Mouse (Mus musculus): ENCODE results near the gene Pnma1. TPM values are rescaled to one million over a fixed set of nuclear protein-coding genes. Genes with fewer than 3 reads are reported as not detected.

The Pnma1 gene
- polyA plus RNA-seq (2012; fragmentation: generic; extraction: Trizol) = under 1 TPM; 0.04 to 0.60 TPM

GRCm38 (mm10) chr12:84147954-84148621, at the start of gene Pnma1:
TSS of gene Pnma1 (minus strand) at chr12:84148489.

GRCm38 (mm10) chr12:84114153-84114994, 33.9 kb downstream of the Pnma1 start, which contains the start of gene Dnal1:
TSS of gene Dnal1 (plus strand) at chr12:84114366.

GRCm38 (mm10) chr12:84100604-84101492, 47.4 kb downstream of the Pnma1 start, which contains the start of gene Acot6:
TSS of gene Acot6 (plus strand) at chr12:84100654.

Other genes starting within 250 kb of the Pnma1 start
- 10 to 100 TPM in 1 of 2 experiments, 1 to 10 TPM in 1; 1.1 to 11.2 TPM for gene Numb, start 226.6 kb downstream of the Pnma1 start, polyA plus RNA-seq (2012; fragmentation: generic; extraction: Trizol)
- 1 to 10 TPM; 7.9 to 8.7 TPM for gene Riox1, start 197.9 kb downstream of the Pnma1 start, polyA plus RNA-seq (2012; fragmentation: generic; extraction: Trizol)
- not detected for gene Heatr4, start 163.6 kb downstream of the Pnma1 start, polyA plus RNA-seq (2012; fragmentation: generic; extraction: Trizol)
- 1 to 10 TPM in 1 of 2 experiments, under 1 TPM in 1; 0.28 to 8.4 TPM for gene Acot2, start 160.6 kb downstream of the Pnma1 start, polyA plus RNA-seq (2012; fragmentation: generic; extraction: Trizol)
- gene Acot1, start 139.0 kb downstream of the Pnma1 start, polyA plus RNA-seq (2012; fragmentation: generic; extraction: Trizol) = under 1 TPM in 1 of 2 experiments, not detected in 1; 0.11 TPM
- gene Acot4, start 110.1 kb downstream of the Pnma1 start, polyA plus RNA-seq (2012; fragmentation: generic; extraction: Trizol) = not detected
- not detected for gene Gm49366, start 109.6 kb downstream of the Pnma1 start, polyA plus RNA-seq (2012; fragmentation: generic; extraction: Trizol)
- gene Acot3, start 96.3 kb downstream of the Pnma1 start, polyA plus RNA-seq (2012; fragmentation: generic; extraction: Trizol) = not detected
- not detected for gene Acot5, start 79.2 kb downstream of the Pnma1 start, polyA plus RNA-seq (2012; fragmentation: generic; extraction: Trizol)
- gene Acot6, start 47.8 kb downstream of the Pnma1 start, polyA plus RNA-seq (2012; fragmentation: generic; extraction: Trizol) = not detected
- gene Dnal1, start 34.1 kb downstream of the Pnma1 start, polyA plus RNA-seq (2012; fragmentation: generic; extraction: Trizol) = 1 to 10 TPM in 1 of 2 experiments, under 1 TPM in 1; 0.30 to 4.2 TPM
- gene Elmsan1, start 70.4 kb upstream of the Pnma1 start, polyA plus RNA-seq (2012; fragmentation: generic; extraction: Trizol) = 1 to 10 TPM in 1 of 2 experiments, under 1 TPM in 1; 0.90 to 5.3 TPM
- gene Ptgr2, start 136.7 kb upstream of the Pnma1 start, polyA plus RNA-seq (2012; fragmentation: generic; extraction: Trizol) = under 1 TPM; 0.14 to 0.72 TPM
- gene Zfp410, start 168.4 kb upstream of the Pnma1 start, polyA plus RNA-seq (2012; fragmentation: generic; extraction: Trizol) = 10 to 100 TPM in 1 of 2 experiments, 1 to 10 TPM in 1; 4.7 to 17.6 TPM
- 10 to 100 TPM; 27.8 to 35.6 TPM for gene Coq6, start 213.2 kb upstream of the Pnma1 start, polyA plus RNA-seq (2012; fragmentation: generic; extraction: Trizol)
- gene Fam161b, start 213.3 kb upstream of the Pnma1 start, polyA plus RNA-seq (2012; fragmentation: generic; extraction: Trizol) = under 1 TPM; 0.07 to 0.90 TPM